Comparison of ENCODE assay signal across 24 mouse cellular contexts in the genomic region with DNA sequence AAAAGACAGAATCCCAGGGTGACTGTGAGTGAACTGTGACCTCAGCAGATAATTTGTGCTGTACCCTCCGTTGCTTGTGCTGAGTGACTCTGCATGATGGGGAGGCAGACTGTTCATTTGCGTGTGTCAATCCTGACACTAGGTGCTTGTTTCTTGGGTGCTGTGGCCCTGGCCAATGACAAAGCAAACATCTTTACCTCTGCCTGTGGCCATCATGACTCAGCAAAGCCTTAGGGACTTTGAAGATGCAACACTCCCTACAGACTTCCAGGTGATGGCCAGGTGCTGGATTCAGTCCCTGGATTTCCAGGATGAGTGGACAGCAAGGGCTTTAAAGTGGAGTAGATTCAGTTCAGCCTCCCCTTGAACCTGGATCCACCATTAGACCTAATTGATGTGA. TPM values are rescaled to one million over a fixed set of nuclear protein-coding genes. Genes with fewer than 3 reads are reported as not detected.
DNase-seq lines count a peak whose midpoint lies in the region; ATAC-seq and TF ChIP-seq lines count a peak whose summit lies in the region.
"Had no signal": no experiment of that assay in that cellular context is flagged by ENCODE, and none has a peak within 500 bp of the region (broad histone marks: within the 10 kb centered on the region; RNA-seq: fewer than 3 reads in every experiment).

No protein-coding gene starts in this region.

- ATAC-seq in heart, embryonic 11.5 days (replicated peaks; ENCODE audit: insufficient number of reproducible peaks, low FRiP score, low TSS enrichment) = no peak
- ATAC-seq in heart, embryonic 16.5 days (replicated peaks; ENCODE audit: extremely low read depth, insufficient read depth, low FRiP score) = no peak
- ATAC-seq: forebrain, embryonic 15.5 days; intestine, embryonic 16.5 days had no signal

- H3K9me3 ChIP-seq in heart, embryonic 11.5 days (replicated peaks; ENCODE audit: control insufficient read depth, low read length) = peaks cover 4% of the 10 kb centered on the region
- peaks cover 8% of the 10 kb centered on the region for H3K9me3 ChIP-seq in heart, embryonic 16.5 days (replicated peaks; ENCODE audit: control insufficient read depth, low read length)
- peaks cover 26% of the 10 kb centered on the region for H3K9me3 ChIP-seq in ES-Bruce4 (replicated peaks; ENCODE audit: control insufficient read depth, insufficient read depth, low read length, poor library complexity, severe bottlenecking)
- H3K9me3 ChIP-seq: embryonic facial prominence, embryonic 12.5 days; forebrain, embryonic 15.5 days; limb, embryonic 10.5 days; limb, embryonic 15.5 days; liver, embryonic 13.5 days had no signal

- peak; percentile 56; the same call in 1 of the 2 replicates for TF ChIP-seq EP300 in ES-Bruce4 (IDR thresholded peaks at IDR 0.05; ENCODE audit: insufficient read depth, low read depth, low read length)

- H3K27ac ChIP-seq in heart, embryonic 11.5 days (ENCODE audit: low read depth, low read length) = peak overlapping the region; percentile 76; the same call in 1 of the 2 replicates
- H3K27ac ChIP-seq in heart, embryonic 16.5 days (ENCODE audit: low read length) = peak overlapping the region; percentile 91
- H3K27ac ChIP-seq in ES-Bruce4 (ENCODE audit: insufficient read depth, low read length) = peak overlapping the region; percentile 80
- H3K27ac ChIP-seq: embryonic facial prominence, embryonic 12.5 days; gastrocnemius, adult 2 months; hindbrain, embryonic 13.5 days; limb, embryonic 10.5 days; limb, embryonic 15.5 days; liver, embryonic 13.5 days; neural tube, embryonic 13.5 days had no signal

- H3K27me3 ChIP-seq in heart, embryonic 11.5 days (ENCODE audit: control insufficient read depth, insufficient read depth, low read length) = no peaks in the 10 kb centered on the region
- no peaks in the 10 kb centered on the region for H3K27me3 ChIP-seq in heart, embryonic 16.5 days (ENCODE audit: control insufficient read depth, insufficient read depth, low read length)
- no peaks in the 10 kb centered on the region for H3K27me3 ChIP-seq in ES-Bruce4 (ENCODE audit: control insufficient read depth, insufficient read depth, low read length, poor library complexity, severe bottlenecking)
- H3K27me3 ChIP-seq: forebrain, embryonic 15.5 days; hindbrain, embryonic 13.5 days; liver, embryonic 13.5 days; neural tube, embryonic 13.5 days had no signal

- WGBS in heart, embryonic 11.5 days (ENCODE audit: insufficient replicate concordance) = 69% methylated on average over 2 of the region's 2 CpGs
- 64% methylated on average over 2 of the region's 2 CpGs for WGBS in heart, embryonic 16.5 days

- TF ChIP-seq CTCF in ES-Bruce4 (IDR thresholded peaks at IDR 0.05; ENCODE audit: low read depth, low read length) = no peak

- H3K9ac ChIP-seq in heart, embryonic 11.5 days (ENCODE audit: low read depth, low read length) = no peak overlapping the region
- no peak overlapping the region for H3K9ac ChIP-seq in heart, embryonic 16.5 days (ENCODE audit: low read length)
- H3K9ac ChIP-seq in ES-Bruce4 (ENCODE audit: low read depth, poor library complexity, severe bottlenecking) = no peak overlapping the region
- H3K9ac ChIP-seq: embryonic facial prominence, embryonic 12.5 days; forebrain, embryonic 15.5 days; hindbrain, embryonic 13.5 days; limb, embryonic 15.5 days; liver, embryonic 13.5 days; neural tube, embryonic 13.5 days had no signal

- H3K36me3 ChIP-seq in heart, embryonic 11.5 days (ENCODE audit: control insufficient read depth, insufficient read depth, low read length) = no peaks in the 10 kb centered on the region
- H3K36me3 ChIP-seq in heart, embryonic 16.5 days (ENCODE audit: control insufficient read depth, insufficient read depth) = no peaks in the 10 kb centered on the region
- no peaks in the 10 kb centered on the region for H3K36me3 ChIP-seq in ES-Bruce4 (ENCODE audit: control insufficient read depth, insufficient read depth, low read length, poor library complexity, severe bottlenecking)
- H3K36me3 ChIP-seq: embryonic facial prominence, embryonic 12.5 days; forebrain, embryonic 15.5 days; hindbrain, embryonic 13.5 days; limb, embryonic 10.5 days; limb, embryonic 15.5 days; liver, embryonic 13.5 days; neural tube, embryonic 13.5 days had no signal

- DNase-seq in heart, adult 11 months = no peak
- no peak for DNase-seq in heart, postnatal 36 days
- peak; percentile 60 for DNase-seq in ZHBTc4 (ENCODE audit: low read depth, low spot score)
- no peak for DNase-seq in cerebellum, postnatal 25 days
- DNase-seq: cerebellum, adult 8-10 months; cerebellum, postnatal 36 days; gastrocnemius, postnatal 36 days; kidney, adult 8-10 months; layer of hippocampus, adult 9-11 months; liver, embryonic 13.5 days; thymus, adult 2 months; thymus, postnatal 36 days had no signal

- H3K4me3 ChIP-seq in heart, embryonic 11.5 days (ENCODE audit: low read depth, low read length) = no peak overlapping the region
- no peak overlapping the region for H3K4me3 ChIP-seq in heart, embryonic 16.5 days (ENCODE audit: low read length)
- H3K4me3 ChIP-seq in ES-Bruce4 (ENCODE audit: low read depth, low read length) = no peak overlapping the region
- H3K4me3 ChIP-seq: embryonic facial prominence, embryonic 12.5 days; forebrain, embryonic 15.5 days; gastrocnemius, adult 2 months; hindbrain, embryonic 13.5 days; limb, embryonic 10.5 days; limb, embryonic 15.5 days; liver, embryonic 13.5 days; megakaryocyte, embryonic 14.5 days; neural tube, embryonic 13.5 days had no signal

- intact Hi-C loops in heart, postnatal 36 days (cut with DNase I) = no loop called here

- no peak overlapping the region for H3K4me2 ChIP-seq in heart, embryonic 11.5 days
- no peak overlapping the region for H3K4me2 ChIP-seq in heart, embryonic 16.5 days (ENCODE audit: low read depth, low read length)
- H3K4me2 ChIP-seq: embryonic facial prominence, embryonic 12.5 days; forebrain, embryonic 15.5 days; hindbrain, embryonic 13.5 days; limb, embryonic 15.5 days; liver, embryonic 13.5 days; neural tube, embryonic 13.5 days had no signal

- H3K4me1 ChIP-seq in heart, embryonic 11.5 days (ENCODE audit: control insufficient read depth, insufficient read depth, low read length) = peaks cover 29% of the 10 kb centered on the region
- peaks cover 35% of the 10 kb centered on the region for H3K4me1 ChIP-seq in heart, embryonic 16.5 days (ENCODE audit: control insufficient read depth, insufficient read depth, low read length)
- H3K4me1 ChIP-seq in ES-Bruce4 (ENCODE audit: control insufficient read depth, insufficient read depth, low read length) = peaks cover 13% of the 10 kb centered on the region
- H3K4me1 ChIP-seq: liver, embryonic 13.5 days; megakaryocyte, embryonic 14.5 days had no signal

- TF ChIP-seq POLR2A in ES-Bruce4 (IDR thresholded peaks at IDR 0.05; ENCODE audit: insufficient read depth, low read length) = no peak

RNA-seq across cellular contexts. Expression of gene Lrrn2, which starts 28.8 kb away (rescaled TPM):
- 5.7 and 6.2 TPM in 2 replicates for polyA plus RNA-seq in heart, embryonic 11.5 days (2014; fragmentation: Nextera tagmentation; extraction: Ambion mirVana)
- polyA plus RNA-seq in heart, embryonic 16.5 days (2015; fragmentation: Nextera tagmentation; extraction: Ambion mirVana) = 8.4 and 9.3 TPM in 2 replicates
- total RNA-seq in heart, postnatal 36 days (2021) = 1 to 10 TPM; 2.4 to 2.8 TPM
- 0.18 and 0.37 TPM in 2 replicates for polyA plus RNA-seq in ES-Bruce4 (2011; ENCODE audit: insufficient read depth, insufficient read length, low read depth, missing spikeins)
